Mouse (Mus musculus): ENCODE results near the gene Aldh9a1. TPM values are rescaled to one million over a fixed set of nuclear protein-coding genes. Genes with fewer than 3 reads are reported as not detected.

Gene Aldh9a1
- polyA plus RNA-seq, 1 experiment: 171 TPM

DNA sequence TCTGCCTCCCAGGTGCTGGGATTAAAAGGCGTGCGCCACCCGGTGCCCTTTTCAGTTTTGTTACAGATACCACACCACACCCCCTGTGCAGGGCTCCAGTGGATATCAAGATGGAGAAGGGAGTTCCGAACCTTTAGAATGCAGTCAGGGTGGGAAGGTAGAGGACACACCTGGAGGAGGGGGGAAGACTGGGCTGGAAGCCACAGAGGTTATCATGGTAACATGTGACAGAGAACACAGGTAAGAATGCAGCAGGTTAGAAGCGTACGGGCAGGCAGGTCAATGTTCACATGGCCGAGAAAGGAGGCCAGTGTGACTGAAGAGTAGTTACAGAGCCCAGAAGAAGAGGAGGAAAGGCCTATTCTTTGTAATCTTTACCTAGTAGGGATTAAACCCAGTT lies 39.8 kb downstream of the Aldh9a1 start:
- 71% methylated on average over 7 of the region's 7 CpGs for WGBS
- peak overlapping the region; percentile 63; the same call in 1 of the 2 replicates for H3K27ac ChIP-seq (ENCODE audit: insufficient read depth, low read depth, low read length)
- DNase-seq: peak; percentile 49
- peaks cover 17% of the 10 kb centered on the region for H3K4me1 ChIP-seq (ENCODE audit: control insufficient read depth, insufficient read depth, low read length)
- no peaks in the 10 kb centered on the region for H3K36me3 ChIP-seq (ENCODE audit: control insufficient read depth, insufficient read depth, low read length)
- no peak overlapping the region for H3K4me3 ChIP-seq (ENCODE audit: insufficient read depth, low read depth, low read length)
- TF ChIP-seq POLR2A (IDR thresholded peaks at IDR 0.05; ENCODE audit: low read depth, low read length): no peak
- TF ChIP-seq CTCF (conservative IDR thresholded peaks at IDR 0.05; ENCODE audit: insufficient read depth, insufficient read length, low read depth, low read length): no peak
- no peaks in the 10 kb centered on the region for H3K27me3 ChIP-seq (replicated peaks; ENCODE audit: control insufficient read depth, insufficient read depth, low read length)

DNA sequence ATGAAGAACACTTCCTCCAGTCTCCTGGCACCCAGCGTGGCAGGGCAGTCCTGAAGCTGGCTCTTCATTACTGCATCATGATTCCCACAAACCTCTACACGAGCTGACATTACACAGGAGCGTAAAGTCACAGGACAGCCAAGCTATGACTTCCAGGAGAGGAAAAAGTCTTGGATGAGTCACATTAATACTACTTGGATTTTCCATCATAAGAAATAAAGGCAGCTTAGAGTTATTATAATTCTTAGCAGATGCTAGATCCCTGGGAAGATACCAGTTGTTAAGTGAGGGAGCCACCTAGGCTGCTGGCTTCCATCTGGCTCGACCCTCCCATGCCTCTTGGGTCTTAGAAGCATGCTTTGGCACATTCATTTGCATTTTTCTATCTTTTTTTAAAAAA lies 40.6 kb downstream of the Aldh9a1 start:
- TF ChIP-seq POLR2A (IDR thresholded peaks at IDR 0.05; ENCODE audit: low read depth, low read length) (no peak), CTCF (conservative IDR thresholded peaks at IDR 0.05; ENCODE audit: insufficient read depth, insufficient read length, low read depth, low read length) (no peak)
- Histone ChIP-seq H3K4me1 (ENCODE audit: control insufficient read depth, insufficient read depth, low read length) (peaks cover 17% of the 10 kb centered on the region), H3K27ac (ENCODE audit: insufficient read depth, low read depth, low read length) (no peak overlapping the region; the same call in 1 of the 2 replicates), H3K4me3 (ENCODE audit: insufficient read depth, low read depth, low read length) (no peak overlapping the region), H3K27me3 (replicated peaks; ENCODE audit: control insufficient read depth, insufficient read depth, low read length) (no peaks in the 10 kb centered on the region), H3K36me3 (ENCODE audit: control insufficient read depth, insufficient read depth, low read length) (no peaks in the 10 kb centered on the region)
- DNase-seq: no peak
- WGBS: 52% methylated on average over 4 of the region's 4 CpGs

DNA sequence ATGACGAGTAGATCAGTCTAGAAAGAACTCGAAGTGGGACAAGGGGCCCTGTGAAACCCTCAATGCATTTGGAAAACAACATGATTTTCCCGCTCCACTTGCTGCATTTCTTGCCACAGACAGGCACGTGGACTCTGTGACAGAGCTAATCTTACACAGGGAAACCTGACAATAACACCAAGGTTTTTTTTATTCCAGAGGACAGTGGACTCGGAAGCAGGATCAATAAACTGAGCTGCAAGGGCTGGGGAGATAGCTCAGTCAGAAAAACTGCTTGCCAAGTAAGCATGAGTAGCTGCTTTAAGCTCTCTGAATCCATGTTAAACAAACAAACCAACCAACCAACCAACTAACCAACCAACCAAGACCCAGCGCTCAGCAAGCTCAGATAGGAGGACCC lies 41.5 kb downstream of the Aldh9a1 start:
- Histone ChIP-seq H3K4me3 (ENCODE audit: insufficient read depth, low read depth, low read length) (no peak overlapping the region), H3K36me3 (ENCODE audit: control insufficient read depth, insufficient read depth, low read length) (no peaks in the 10 kb centered on the region), H3K27me3 (replicated peaks; ENCODE audit: control insufficient read depth, insufficient read depth, low read length) (no peaks in the 10 kb centered on the region), H3K27ac (ENCODE audit: insufficient read depth, low read depth, low read length) (peak overlapping the region; percentile 28; the same call in 1 of the 2 replicates), H3K4me1 (ENCODE audit: control insufficient read depth, insufficient read depth, low read length) (peaks cover 17% of the 10 kb centered on the region)
- no peak for DNase-seq
- TF ChIP-seq POLR2A (IDR thresholded peaks at IDR 0.05; ENCODE audit: low read depth, low read length) (no peak), CTCF (conservative IDR thresholded peaks at IDR 0.05; ENCODE audit: insufficient read depth, insufficient read length, low read depth, low read length) (no peak)
- 73% methylated on average over 6 of the region's 6 CpGs for WGBS

DNA sequence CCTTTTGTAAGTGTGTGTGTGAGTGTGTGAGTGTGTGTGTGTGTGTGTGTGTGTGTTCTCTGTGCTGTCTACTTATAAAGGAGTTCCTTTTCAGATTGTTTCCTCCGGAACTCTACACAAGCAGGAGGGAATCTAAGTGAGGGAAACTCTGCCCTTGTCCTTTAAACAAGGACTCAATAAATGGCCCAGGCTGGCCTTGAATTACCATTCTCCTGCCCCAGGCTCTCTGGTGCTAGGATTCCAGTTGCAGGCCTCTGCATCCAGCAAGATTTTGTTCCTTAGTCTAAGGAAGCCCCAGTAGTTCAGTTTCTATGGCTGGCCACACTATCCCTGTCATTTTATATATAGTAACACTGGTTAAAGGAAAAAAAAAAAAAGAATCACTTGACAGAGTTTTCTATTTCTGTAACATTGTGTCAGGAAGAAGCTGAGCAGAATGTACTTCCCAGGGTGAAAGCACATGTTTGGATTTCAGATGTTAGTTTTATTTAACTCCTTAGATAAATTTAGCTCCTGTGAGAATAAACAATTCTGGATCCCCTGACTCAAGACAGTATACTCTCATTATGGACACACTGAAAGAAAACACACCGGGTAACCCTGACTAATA lies 42.3 kb downstream of the Aldh9a1 start:
- DNase-seq: peak; percentile 47
- Histone ChIP-seq H3K27me3 (replicated peaks; ENCODE audit: control insufficient read depth, insufficient read depth, low read length) (no peaks in the 10 kb centered on the region), H3K27ac (ENCODE audit: insufficient read depth, low read depth, low read length) (peak overlapping the region; percentile 48), H3K4me3 (ENCODE audit: insufficient read depth, low read depth, low read length) (peak overlapping the region; percentile 58), H3K4me1 (ENCODE audit: control insufficient read depth, insufficient read depth, low read length) (peaks cover 17% of the 10 kb centered on the region), H3K36me3 (ENCODE audit: control insufficient read depth, insufficient read depth, low read length) (no peaks in the 10 kb centered on the region)
- TF ChIP-seq POLR2A (IDR thresholded peaks at IDR 0.05; ENCODE audit: low read depth, low read length) (no peak), CTCF (conservative IDR thresholded peaks at IDR 0.05; ENCODE audit: insufficient read depth, insufficient read length, low read depth, low read length) (no peak)
- 24% methylated on average over 2 of the region's 2 CpGs for WGBS

DNA sequence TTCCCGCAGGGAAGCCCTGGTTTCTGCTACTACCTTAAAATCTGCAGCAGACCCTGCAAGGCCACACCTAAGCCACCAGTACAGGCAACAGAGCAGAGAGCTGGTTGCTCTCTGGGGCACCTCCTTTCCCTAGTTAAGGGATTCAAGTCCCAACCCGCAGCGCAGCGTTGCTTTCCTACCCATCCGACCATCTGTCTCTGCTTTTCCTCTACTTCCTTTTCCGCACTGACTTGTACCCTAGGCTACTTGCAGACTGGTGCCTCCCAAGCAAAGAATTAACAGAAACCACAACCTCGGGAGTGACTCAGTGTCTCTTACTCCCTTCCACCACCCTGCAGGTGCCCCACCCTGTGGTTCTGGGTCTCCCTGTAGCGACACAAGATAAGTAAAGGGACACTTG lies 42.9 kb downstream of the Aldh9a1 start:
- Histone ChIP-seq H3K4me1 (ENCODE audit: control insufficient read depth, insufficient read depth, low read length) (peaks cover 17% of the 10 kb centered on the region), H3K4me3 (ENCODE audit: insufficient read depth, low read depth, low read length) (peak overlapping the region; percentile 58), H3K27me3 (replicated peaks; ENCODE audit: control insufficient read depth, insufficient read depth, low read length) (no peaks in the 10 kb centered on the region), H3K36me3 (ENCODE audit: control insufficient read depth, insufficient read depth, low read length) (no peaks in the 10 kb centered on the region), H3K27ac (ENCODE audit: insufficient read depth, low read depth, low read length) (peak overlapping the region; percentile 44)
- TF ChIP-seq POLR2A (IDR thresholded peaks at IDR 0.05; ENCODE audit: low read depth, low read length): no peak
- no peak for TF ChIP-seq CTCF (conservative IDR thresholded peaks at IDR 0.05; ENCODE audit: insufficient read depth, insufficient read length, low read depth, low read length)
- no peak for DNase-seq
- 6% methylated on average over 8 of the region's 8 CpGs for WGBS

DNA sequence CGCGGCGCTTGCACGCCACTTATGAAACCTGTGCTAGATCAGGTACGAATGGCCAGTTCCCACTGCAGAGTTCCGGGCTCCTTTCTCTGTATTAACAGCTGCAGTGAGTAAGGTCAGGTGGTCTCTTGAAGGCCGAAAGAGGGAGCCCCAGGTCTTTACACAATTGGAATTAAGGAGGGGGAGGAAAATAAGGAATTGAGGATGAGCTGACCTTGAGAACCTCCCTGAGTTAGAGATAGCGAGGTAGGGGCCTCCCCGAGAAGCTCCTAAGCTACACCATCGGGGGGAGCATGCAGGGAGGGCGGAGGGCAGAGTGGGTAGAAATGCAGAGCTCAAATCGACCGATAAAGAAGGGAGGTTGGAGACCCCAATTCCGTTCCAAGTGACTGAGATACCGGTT lies 43.5 kb downstream of the Aldh9a1 start:
- H3K36me3 ChIP-seq (ENCODE audit: control insufficient read depth, insufficient read depth, low read length): no peaks in the 10 kb centered on the region
- peaks cover 17% of the 10 kb centered on the region for H3K4me1 ChIP-seq (ENCODE audit: control insufficient read depth, insufficient read depth, low read length)
- H3K27me3 ChIP-seq (replicated peaks; ENCODE audit: control insufficient read depth, insufficient read depth, low read length): no peaks in the 10 kb centered on the region
- WGBS: 1% methylated on average over 15 of the region's 15 CpGs
- TF ChIP-seq CTCF (conservative IDR thresholded peaks at IDR 0.05; ENCODE audit: insufficient read depth, insufficient read length, low read depth, low read length) (no peak), POLR2A (IDR thresholded peaks at IDR 0.05; ENCODE audit: low read depth, low read length) (no peak)
- H3K27ac ChIP-seq (ENCODE audit: insufficient read depth, low read depth, low read length): peak overlapping the region; percentile 44; the same call in 1 of the 2 replicates
- H3K4me3 ChIP-seq (ENCODE audit: insufficient read depth, low read depth, low read length): peak overlapping the region; percentile 58
- DNase-seq: no peak

DNA sequence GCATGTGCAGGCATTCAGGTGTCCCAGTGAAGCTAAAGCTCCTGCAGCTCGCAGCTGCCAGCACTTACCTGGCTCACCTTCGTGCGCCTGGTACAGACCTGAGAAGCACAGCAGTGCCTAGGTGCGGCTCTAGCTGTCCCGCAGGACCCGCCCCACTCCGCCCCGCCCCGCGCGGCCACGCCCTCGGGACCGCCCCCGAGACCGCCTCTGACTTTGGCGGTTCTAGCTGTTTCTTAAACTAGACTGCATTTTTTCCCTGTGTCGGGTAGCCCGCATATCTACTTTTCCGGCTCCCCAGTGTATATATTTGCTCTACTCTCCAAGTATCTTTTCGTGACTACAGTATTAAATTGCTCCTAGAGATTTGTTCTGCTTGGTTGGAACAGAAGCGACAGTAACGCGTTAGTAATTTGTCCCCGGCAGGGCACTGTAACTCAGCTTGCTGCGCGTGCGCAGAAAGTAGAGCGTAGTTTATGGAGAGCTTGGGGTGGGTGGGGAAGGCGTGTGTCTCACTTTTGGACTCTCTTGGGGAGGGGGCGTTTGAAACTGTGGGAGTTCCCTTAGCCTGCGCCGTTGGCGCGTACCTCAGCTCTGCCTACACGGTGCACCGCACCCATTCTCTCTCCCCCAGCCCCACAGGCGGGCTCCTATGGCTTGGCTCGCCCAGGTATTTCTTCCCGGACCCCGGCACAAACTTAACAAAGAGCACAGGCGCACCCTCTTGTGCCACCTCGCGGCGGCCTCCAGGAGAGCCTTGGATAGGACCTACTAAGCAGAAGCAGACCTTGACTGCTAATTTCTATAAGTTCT lies 44.1 kb downstream of the Aldh9a1 start, which contains the start of gene Mgst3:
TSS of gene Mgst3 (minus strand) at position 159 of the 810 bp plus-strand sequence.
- H3K27me3 ChIP-seq (replicated peaks; ENCODE audit: control insufficient read depth, insufficient read depth, low read length): no peaks in the 10 kb centered on the region
- H3K4me3 ChIP-seq (ENCODE audit: insufficient read depth, low read depth, low read length): peak within 1 kb of the TSS; percentile 58
- DNase-seq: peak; percentile 98
- H3K36me3 ChIP-seq (ENCODE audit: control insufficient read depth, insufficient read depth, low read length): no peaks in the 10 kb centered on the region
- WGBS: under 1% methylated on average over 45 of the region's 45 CpGs
- peak; percentile 68 for TF ChIP-seq CTCF (conservative IDR thresholded peaks at IDR 0.05; ENCODE audit: insufficient read depth, insufficient read length, low read depth, low read length)
- peak; percentile 93 for TF ChIP-seq POLR2A (IDR thresholded peaks at IDR 0.05; ENCODE audit: low read depth, low read length)
- H3K27ac ChIP-seq (ENCODE audit: insufficient read depth, low read depth, low read length): peak within 1 kb of the TSS; percentile 75
- H3K4me1 ChIP-seq (ENCODE audit: control insufficient read depth, insufficient read depth, low read length): peaks cover 17% of the 10 kb centered on the region

Measured in kidney, adult 2 months (tissue).